Mouse (Mus musculus) liver, embryonic 13.5 days (tissue): ENCODE results near the gene Rhbdd1. TPM values are rescaled to one million over a fixed set of nuclear protein-coding genes. Genes with fewer than 3 reads are reported as not detected.

Source experiments
- ATAC-seq: fragments of 200-750 bp; cut with Nextera tagmentation; 2 replicates; pipeline ENCODE4 v1.8.0; 2017; ENCODE audit warnings: low read depth, mild to moderate bottlenecking, moderate number of reproducible peaks, moderate library complexity
- DNase-seq: peaks from one replicate; pipeline ENCODE4 v3.0.0; 2022
- H3K27ac ChIP-seq: fragments of 300-500 bp; sonication (generic); 2 replicates; pipeline ENCODE4 v1.5.1; 2015; ENCODE audit warnings: moderate library complexity, mild to moderate bottlenecking, inconsistent platforms
- H3K27me3 ChIP-seq: fragments of 300-500 bp; sonication (generic); 2 replicates; pipeline ENCODE4 v1.6.1; 2015; ENCODE audit warnings: mild to moderate bottlenecking, inconsistent platforms
- H3K36me3 ChIP-seq: fragments of 300-500 bp; sonication (generic); 2 replicates; pipeline ENCODE4 v1.6.1; 2015; ENCODE audit warnings: mild to moderate bottlenecking, inconsistent platforms
- H3K4me1 ChIP-seq: fragments of 300-500 bp; sonication (generic); replicated peaks from 2 replicates; pipeline ENCODE4 v1.6.1; 2015; ENCODE audit warnings: inconsistent platforms
- H3K4me2 ChIP-seq: fragments of 300-500 bp; sonication (generic); 2 replicates; pipeline ENCODE4 v1.6.1; 2015; ENCODE audit warnings: inconsistent platforms, mild to moderate bottlenecking, moderate library complexity
- H3K4me3 ChIP-seq: fragments of 300-500 bp; sonication (generic); replicated peaks from 2 replicates; pipeline ENCODE4 v1.5.1; 2015; ENCODE audit warnings: mild to moderate bottlenecking, inconsistent platforms
- H3K9ac ChIP-seq: fragments of 300-500 bp; sonication (generic); 2 replicates; pipeline ENCODE4 v1.6.1; 2015; ENCODE audit warnings: mild to moderate bottlenecking, inconsistent platforms
- H3K9me3 ChIP-seq: fragments of 300-500 bp; sonication (generic); replicated peaks from 2 replicates; pipeline ENCODE4 v1.6.1; 2016; ENCODE audit warnings: inconsistent platforms
- WGBS: fragments of 180-500 bp; shearing (Covaris S2); methylation state at CpG from one replicate; pipeline ENCODE4 v1.1.7; 2015; ENCODE audit not compliant: insufficient replicate concordance; 5-methylcytosine and 5-hydroxymethylcytosine counted together
- polyA plus RNA-seq: library from polyadenylated mRNA; unstranded; fragments of >200 nt; fragmentation: Nextera tagmentation; extraction: Ambion mirVana; gene quantifications from 2 replicates; pipeline ENCODE4 v1.2.1, GENCODE M21; 2015

Gene Rhbdd1
- polyA plus RNA-seq, 1 experiment from 2014 or later = 8.6 TPM

DNA sequence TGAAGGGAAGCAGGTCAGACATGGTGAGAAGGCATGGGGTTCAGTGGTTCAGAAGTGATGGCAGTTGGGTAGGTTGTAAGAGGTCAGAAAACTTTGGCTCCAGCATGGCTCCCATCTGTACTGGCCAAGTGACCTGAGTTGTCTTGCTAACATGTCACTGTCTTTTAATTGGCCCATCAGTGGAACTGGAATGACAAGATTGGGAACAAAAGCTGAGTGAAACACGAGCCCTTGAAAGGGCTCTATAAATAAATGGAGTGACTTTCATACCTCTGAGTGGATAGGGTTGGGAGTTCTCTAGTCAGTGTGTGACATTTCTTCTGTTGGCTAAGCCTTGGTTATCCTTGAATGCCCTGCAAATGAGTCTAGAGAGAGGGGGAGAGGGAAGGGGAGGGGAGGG, 123.9 kb downstream of the Rhbdd1 start:
- H3K27me3 ChIP-seq = no peaks in the 10 kb centered on the region
- no peak overlapping the region for H3K4me2 ChIP-seq
- no peak overlapping the region for H3K9ac ChIP-seq
- H3K4me1 ChIP-seq = no peaks in the 10 kb centered on the region
- DNase-seq (no peak), ATAC-seq (no peak)
- H3K27ac ChIP-seq = no peak overlapping the region
- no peaks in the 10 kb centered on the region for H3K9me3 ChIP-seq
- peaks cover 3% of the 10 kb centered on the region; the same call in 1 of the 2 replicates for H3K36me3 ChIP-seq
- H3K4me3 ChIP-seq = no peak overlapping the region
- 70% methylated on average over 1 of the region's 1 CpGs for WGBS

DNA sequence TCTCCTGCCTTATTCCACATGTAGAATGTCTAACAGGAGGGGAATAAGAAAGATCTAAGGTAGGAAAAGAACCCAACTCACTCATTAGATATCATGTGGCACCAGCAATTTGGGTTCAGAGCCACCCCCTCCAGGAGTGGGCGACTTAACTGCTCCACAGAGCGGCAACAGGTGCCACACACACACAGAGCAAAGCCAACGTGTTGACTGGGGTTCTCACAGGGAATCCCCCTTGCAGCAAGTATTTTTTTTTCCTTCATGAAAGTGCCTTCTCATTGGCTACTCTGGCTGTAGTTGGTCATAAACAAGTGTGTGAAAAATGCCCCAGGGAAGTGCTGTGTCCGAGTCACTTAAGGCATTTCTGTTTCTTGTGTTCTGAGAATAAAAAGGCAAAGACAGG, 127.3 kb downstream of the Rhbdd1 start:
- Histone ChIP-seq H3K9me3 (no peaks in the 10 kb centered on the region), H3K27me3 (no peaks in the 10 kb centered on the region), H3K4me3 (no peak overlapping the region), H3K4me2 (no peak overlapping the region), H3K9ac (no peak overlapping the region), H3K36me3 (peaks cover 3% of the 10 kb centered on the region; the same call in 1 of the 2 replicates), H3K4me1 (no peaks in the 10 kb centered on the region), H3K27ac (no peak overlapping the region)
- no peak for ATAC-seq
- 63% methylated on average over 4 of the region's 4 CpGs for WGBS
- no peak for DNase-seq

GRCm38 (mm10) chr1:82446049-82446448, 129.8 kb downstream of the Rhbdd1 start:
- WGBS = 81% methylated on average over 7 of the region's 7 CpGs
- H3K4me2 ChIP-seq = no peak overlapping the region
- ATAC-seq = no peak

DNA sequence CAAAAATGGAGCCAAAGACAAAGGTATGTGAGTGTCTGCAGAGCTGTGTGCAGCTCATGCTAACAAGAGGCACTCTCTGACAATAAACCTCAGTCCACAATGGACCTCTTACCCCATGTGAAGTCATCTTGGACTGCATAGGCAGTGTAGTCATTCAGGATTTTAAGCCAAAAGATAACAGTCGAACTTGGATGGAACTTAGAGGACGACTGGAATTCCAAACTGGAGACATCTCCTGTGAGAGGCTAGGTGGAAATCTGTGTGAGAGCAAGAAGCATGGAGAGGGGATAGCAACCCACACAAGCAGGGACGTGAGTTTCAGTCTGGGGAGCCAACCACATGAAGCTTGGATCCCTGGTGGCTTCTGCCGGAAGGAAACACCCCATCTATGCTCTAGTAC, 133.6 kb downstream of the Rhbdd1 start:
- no peak overlapping the region for H3K27ac ChIP-seq
- no peak overlapping the region for H3K9ac ChIP-seq
- H3K36me3 ChIP-seq = no peaks in the 10 kb centered on the region
- H3K9me3 ChIP-seq = no peaks in the 10 kb centered on the region
- no peaks in the 10 kb centered on the region for H3K4me1 ChIP-seq
- ATAC-seq (no peak), DNase-seq (no peak)
- WGBS = 66% methylated on average over 4 of the region's 4 CpGs
- H3K4me2 ChIP-seq = no peak overlapping the region
- no peaks in the 10 kb centered on the region for H3K27me3 ChIP-seq
- H3K4me3 ChIP-seq = no peak overlapping the region

More at GRCm38 (mm10) chr1:82446049-82446448, 129.8 kb downstream of the Rhbdd1 start:
- Histone ChIP-seq H3K27ac (no peak overlapping the region), H3K27me3 (no peaks in the 10 kb centered on the region), H3K4me3 (no peak overlapping the region), H3K4me1 (no peaks in the 10 kb centered on the region), H3K9ac (no peak overlapping the region), H3K9me3 (no peaks in the 10 kb centered on the region), H3K36me3 (peaks cover 3% of the 10 kb centered on the region; the same call in 1 of the 2 replicates)
- no peak for DNase-seq

GRCm38 (mm10) chr1:82451927-82452651, 135.8 kb downstream of the Rhbdd1 start:
- no peaks in the 10 kb centered on the region for H3K27me3 ChIP-seq
- 32% methylated on average over 6 of the region's 6 CpGs for WGBS
- no peak for ATAC-seq
- H3K27ac ChIP-seq = no peak overlapping the region
- no peaks in the 10 kb centered on the region for H3K36me3 ChIP-seq
- H3K9ac ChIP-seq = no peak overlapping the region
- no peak overlapping the region for H3K4me3 ChIP-seq
- DNase-seq = no peak
- H3K9me3 ChIP-seq = no peaks in the 10 kb centered on the region
- no peak overlapping the region for H3K4me2 ChIP-seq
- no peaks in the 10 kb centered on the region for H3K4me1 ChIP-seq

- H3K4me1 ChIP-seq = no peaks in the 10 kb centered on the region
- H3K4me2 ChIP-seq = no peak overlapping the region
- ATAC-seq = no peak
- H3K9me3 ChIP-seq = no peaks in the 10 kb centered on the region
- no peak for DNase-seq
- H3K36me3 ChIP-seq = no peaks in the 10 kb centered on the region
- H3K27me3 ChIP-seq = no peaks in the 10 kb centered on the region
- H3K27ac ChIP-seq = no peak overlapping the region
- 71% methylated on average over 3 of the region's 3 CpGs for WGBS
- H3K9ac ChIP-seq = no peak overlapping the region
- no peak overlapping the region for H3K4me3 ChIP-seq
Measured at GRCm38 (mm10) chr1:82454031-82454430, 137.8 kb downstream of the Rhbdd1 start.

DNA sequence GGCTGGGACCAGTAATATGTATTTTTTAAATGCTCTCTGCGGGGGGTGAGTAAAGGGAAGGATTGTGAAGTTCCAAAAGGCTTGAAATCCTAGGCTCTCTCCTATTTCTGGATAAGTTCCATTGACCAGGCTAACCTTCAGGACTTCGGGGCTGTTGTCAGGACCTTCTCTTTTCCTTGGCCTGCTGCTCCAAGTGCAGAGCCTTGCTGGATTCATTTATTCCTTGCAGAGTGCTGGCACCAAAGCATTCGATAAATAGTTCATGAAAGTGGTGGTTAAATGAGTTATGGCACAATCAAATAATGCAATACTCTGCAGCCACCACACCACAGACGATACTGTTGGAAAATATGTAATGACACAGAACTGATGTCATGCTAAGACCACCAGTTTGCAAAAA, 143.1 kb downstream of the Rhbdd1 start:
- DNase-seq (no peak), ATAC-seq (no peak)
- Histone ChIP-seq H3K4me3 (no peak overlapping the region), H3K4me2 (no peak overlapping the region), H3K36me3 (no peaks in the 10 kb centered on the region), H3K27ac (no peak overlapping the region), H3K9me3 (no peaks in the 10 kb centered on the region), H3K4me1 (no peaks in the 10 kb centered on the region), H3K27me3 (no peaks in the 10 kb centered on the region), H3K9ac (no peak overlapping the region)
- 63% methylated on average over 4 of the region's 4 CpGs for WGBS

GRCm38 (mm10) chr1:82459926-82460325, 143.7 kb downstream of the Rhbdd1 start:
- H3K27me3 ChIP-seq = no peaks in the 10 kb centered on the region
- H3K27ac ChIP-seq = no peak overlapping the region
- H3K9ac ChIP-seq = no peak overlapping the region
- H3K4me1 ChIP-seq = no peaks in the 10 kb centered on the region
- H3K36me3 ChIP-seq = no peaks in the 10 kb centered on the region
- H3K9me3 ChIP-seq = no peaks in the 10 kb centered on the region
- whole genome bisulfite sequencing = 51% methylated on average over 2 of the region's 2 CpGs
- no peak for ATAC-seq
- no peak for DNase-seq
- H3K4me2 ChIP-seq = no peak overlapping the region
- no peak overlapping the region for H3K4me3 ChIP-seq

DNA sequence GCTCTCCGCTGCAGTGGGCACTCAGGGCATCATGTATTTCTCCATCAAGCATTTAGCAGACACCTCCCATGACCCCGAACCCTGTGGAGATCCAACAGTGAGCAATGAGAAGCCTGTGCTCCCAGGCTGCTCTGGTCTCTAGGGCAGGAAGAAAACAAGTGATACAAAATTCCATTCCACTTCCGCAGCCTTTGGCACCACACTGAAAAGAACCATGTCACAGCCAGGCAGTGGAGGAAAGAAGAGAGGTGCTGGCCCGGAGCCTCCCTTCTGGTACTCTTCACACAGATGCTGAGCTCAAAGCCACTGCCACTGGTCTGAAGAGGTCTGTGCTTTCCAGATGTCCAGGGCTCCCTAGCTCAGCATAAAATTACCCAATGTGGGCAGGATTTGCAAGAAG, 144.8 kb downstream of the Rhbdd1 start:
- H3K4me3 ChIP-seq = no peak overlapping the region
- H3K27ac ChIP-seq = no peak overlapping the region
- DNase-seq = no peak
- no peaks in the 10 kb centered on the region for H3K9me3 ChIP-seq
- no peak for ATAC-seq
- no peaks in the 10 kb centered on the region for H3K36me3 ChIP-seq
- no peak overlapping the region for H3K9ac ChIP-seq
- no peaks in the 10 kb centered on the region for H3K27me3 ChIP-seq
- H3K4me2 ChIP-seq = no peak overlapping the region
- no peaks in the 10 kb centered on the region for H3K4me1 ChIP-seq
- 60% methylated on average over 4 of the region's 4 CpGs for WGBS

GRCm38 (mm10) chr1:82465321-82465853, 149.1 kb downstream of the Rhbdd1 start:
- Histone ChIP-seq H3K4me3 (no peak overlapping the region), H3K4me2 (no peak overlapping the region), H3K36me3 (no peaks in the 10 kb centered on the region), H3K9me3 (no peaks in the 10 kb centered on the region), H3K4me1 (no peaks in the 10 kb centered on the region), H3K9ac (no peak overlapping the region), H3K27ac (no peak overlapping the region), H3K27me3 (no peaks in the 10 kb centered on the region)
- DNase-seq = no peak
- ATAC-seq = no peak
- 51% methylated on average over 6 of the region's 6 CpGs for WGBS

- H3K9ac ChIP-seq = no peak overlapping the region
- 58% methylated on average over 6 of the region's 6 CpGs for WGBS
- H3K4me2 ChIP-seq = no peak overlapping the region
- no peak overlapping the region for H3K4me3 ChIP-seq
- H3K27me3 ChIP-seq = no peaks in the 10 kb centered on the region
- no peaks in the 10 kb centered on the region for H3K4me1 ChIP-seq
- DNase-seq = no peak
- H3K36me3 ChIP-seq = no peaks in the 10 kb centered on the region
- no peak overlapping the region for H3K27ac ChIP-seq
- H3K9me3 ChIP-seq = no peaks in the 10 kb centered on the region
- ATAC-seq = no peak
Measured at GRCm38 (mm10) chr1:82468872-82469271, 152.6 kb downstream of the Rhbdd1 start.
